Mouse (Mus musculus): Measurements from ENCODE around the gene Fam71b.

GRCm38 (mm10) chr11:46431129-46431528, 34.8 kb downstream of the Fam71b start:
- TF ChIP-seq EP300 (IDR thresholded peaks at IDR 0.05; ENCODE audit: insufficient read depth, low read depth, low read length) (no peak), CTCF (IDR thresholded peaks at IDR 0.05; ENCODE audit: low read depth, low read length) (peak; percentile 67)
